Mouse (Mus musculus): ENCODE measurements around the gene Duoxa2.

- TF ChIP-seq EP300 (IDR thresholded peaks at IDR 0.05; ENCODE audit: low read depth) (no peak), CTCF (IDR thresholded peaks at IDR 0.05; ENCODE audit: low read depth) (no peak)
These were observed 16.7 kb downstream of the Duoxa2 start, which contains the start of gene Duox1 for GRCm38 (mm10) chr2:122315372-122315771.

Measured in heart, postnatal 0 days (tissue).